Mouse (Mus musculus) spleen, adult 2 months (tissue): ENCODE results near the gene Celsr3. TPM values are rescaled to one million over a fixed set of nuclear protein-coding genes. Genes with fewer than 3 reads are reported as not detected.

ENCODE experiments used
- DNase-seq, 2 experiments: peaks; one replicate each; pipeline versions ENCODE4 v3.0.0 to v3.0.0-alpha.2; 2012 to 2021; ENCODE audit warnings: low spot score in 2 of 2, low read depth in 1 of 2
- H3K27ac ChIP-seq: fragments of 200-500 bp; 2 replicates; pipeline ENCODE4 v1.5.1; 2012; ENCODE audit warnings: low read length, inconsistent platforms; ENCODE audit not compliant: insufficient read depth
- H3K27me3 ChIP-seq: fragments of 200-500 bp; 2 replicates; pipeline ENCODE4 v1.6.1; 2012; ENCODE audit warnings: mild to moderate bottlenecking, moderate library complexity, low read length, inconsistent platforms; ENCODE audit not compliant: control insufficient read depth, insufficient read depth
- H3K36me3 ChIP-seq: fragments of 200-500 bp; 2 replicates; pipeline ENCODE4 v1.6.1; 2012; ENCODE audit warnings: mild to moderate bottlenecking, low read length, inconsistent platforms; ENCODE audit not compliant: control insufficient read depth, insufficient read depth
- H3K4me1 ChIP-seq: fragments of 200-500 bp; 2 replicates; pipeline ENCODE4 v1.6.1; 2011; ENCODE audit warnings: inconsistent platforms; ENCODE audit not compliant: control insufficient read depth, insufficient read depth, insufficient read length
- H3K4me3 ChIP-seq: fragments of 200-500 bp; 2 replicates; pipeline ENCODE4 v1.5.1; 2011; ENCODE audit warnings: mild to moderate bottlenecking, inconsistent platforms; ENCODE audit not compliant: insufficient read depth, insufficient read length; ENCODE audit errors: extremely low read depth
- CTCF ChIP-seq: fragments of 200-500 bp; IDR thresholded peaks from 2 replicates; pipeline ENCODE4 v1.5.1; 2011; ENCODE audit warnings: mild to moderate bottlenecking, inconsistent platforms; ENCODE audit not compliant: insufficient read depth, insufficient read length, insufficient replicate concordance; ENCODE audit errors: extremely low read depth
- POLR2A ChIP-seq: fragments of 200-500 bp; IDR thresholded peaks from 2 replicates; pipeline ENCODE4 v1.6.1; 2011; ENCODE audit warnings: low read depth, low read length, inconsistent platforms
- WGBS: fragments of 180-500 bp; shearing (Covaris S2); methylation state at CpG from one replicate; pipeline ENCODE4 v1.1.7; 2018; 5-methylcytosine and 5-hydroxymethylcytosine counted together
- polyA plus RNA-seq: library from polyadenylated mRNA; depleted of rRNA; stranded (reverse); fragments of >200 nt; gene quantifications from 2 replicates; pipeline ENCODE4 v1.2.3, GENCODE M21; 2012

The Celsr3 gene
- polyA plus RNA-seq, 1 experiment: 1.2 TPM

- TF ChIP-seq POLR2A (no peak), CTCF (no peak)
- no peak overlapping the region for H3K4me3 ChIP-seq
- no peak for DNase-seq
- H3K36me3 ChIP-seq: no peaks in the 10 kb centered on the region
- H3K27ac ChIP-seq: no peak overlapping the region
- peaks cover 16% of the 10 kb centered on the region for H3K4me1 ChIP-seq
- H3K27me3 ChIP-seq: peaks cover 25% of the 10 kb centered on the region
- 63% methylated on average over 18 of the region's 18 CpGs for WGBS
These were observed 1.8 kb downstream of the Celsr3 start for GRCm38 (mm10) chr9:108827906-108828305.

DNA sequence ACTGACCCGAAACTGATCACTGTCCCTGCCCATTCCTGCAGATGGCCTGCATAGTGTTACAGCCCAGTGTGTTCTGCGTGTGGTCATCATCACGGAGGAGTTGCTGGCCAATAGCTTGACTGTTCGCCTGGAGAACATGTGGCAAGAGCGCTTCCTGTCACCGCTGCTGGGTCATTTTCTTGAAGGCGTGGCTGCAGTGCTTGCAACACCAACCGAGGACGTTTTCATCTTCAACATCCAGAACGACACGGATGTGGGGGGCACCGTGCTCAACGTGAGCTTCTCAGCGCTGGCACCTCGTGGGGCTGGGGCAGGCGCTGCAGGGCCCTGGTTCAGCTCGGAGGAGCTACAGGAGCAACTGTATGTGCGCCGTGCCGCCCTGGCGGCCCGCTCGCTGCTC, 5.5 kb downstream of the Celsr3 start:
- 5% methylated on average over 23 of the region's 23 CpGs for WGBS
- no peak for DNase-seq
- peaks cover 8% of the 10 kb centered on the region for H3K27me3 ChIP-seq

DNA sequence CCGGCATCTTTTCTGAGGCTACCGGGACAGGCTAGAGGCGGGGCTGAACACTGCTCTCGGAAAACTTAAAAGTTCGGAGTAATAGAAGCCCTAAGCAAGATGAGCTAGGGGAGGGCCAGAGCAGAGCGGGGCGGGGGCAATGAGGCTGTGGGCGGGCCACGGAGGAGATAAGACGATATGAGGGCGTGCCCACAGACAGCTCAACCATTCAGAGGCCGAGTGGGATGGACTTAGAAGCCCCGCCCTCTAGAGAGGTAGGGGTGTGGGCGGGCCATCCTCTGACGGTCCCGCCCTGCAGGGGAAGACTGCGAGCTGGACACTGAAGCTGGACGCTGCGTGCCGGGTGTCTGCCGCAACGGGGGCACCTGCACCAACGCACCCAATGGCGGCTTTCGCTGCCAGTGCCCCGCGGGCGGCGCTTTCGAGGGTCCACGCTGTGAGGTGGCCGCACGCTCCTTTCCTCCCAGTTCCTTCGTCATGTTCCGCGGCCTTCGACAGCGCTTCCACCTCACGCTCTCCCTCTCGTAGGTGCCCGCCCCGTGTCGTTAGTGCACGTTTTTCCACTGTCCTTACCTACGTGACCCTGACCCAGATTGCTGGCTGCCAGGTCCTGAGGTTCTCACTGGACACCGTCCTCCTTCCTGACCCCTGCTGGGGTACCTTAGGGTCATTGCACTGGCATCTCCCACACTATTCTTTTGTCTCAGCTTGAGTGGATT, 6.4 kb downstream of the Celsr3 start:
- peaks cover 8% of the 10 kb centered on the region for H3K27me3 ChIP-seq
- peak; percentile 63 to 75 for DNase-seq
- WGBS: 6% methylated on average over 46 of the region's 46 CpGs

More for the DNA sequence above, 5.5 kb downstream of the Celsr3 start:
- H3K4me3 ChIP-seq: peak overlapping the region; percentile 53; the same call in 1 of the 2 replicates
- TF ChIP-seq POLR2A: no peak
- no peak for TF ChIP-seq CTCF
- H3K36me3 ChIP-seq: no peaks in the 10 kb centered on the region
- H3K27ac ChIP-seq: no peak overlapping the region
- H3K4me1 ChIP-seq: peaks cover 12% of the 10 kb centered on the region

DNA sequence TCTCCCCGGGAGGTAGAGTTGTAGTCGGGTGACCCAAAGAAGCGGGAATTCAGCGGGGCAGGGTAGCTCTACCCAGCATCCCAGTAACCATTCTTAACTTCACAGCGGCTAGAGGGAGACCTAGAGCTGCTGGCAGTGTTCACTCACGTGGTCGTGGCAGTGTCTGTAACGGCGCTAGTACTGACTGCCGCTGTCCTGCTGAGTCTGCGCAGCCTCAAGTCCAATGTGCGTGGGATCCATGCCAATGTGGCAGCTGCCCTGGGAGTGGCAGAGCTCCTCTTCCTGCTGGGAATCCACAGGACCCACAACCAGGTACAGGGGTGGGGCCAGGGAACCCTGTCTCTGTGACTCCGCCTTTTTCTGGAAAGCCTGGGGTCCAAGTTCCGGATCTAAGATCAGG, 16.9 kb downstream of the Celsr3 start:
- no peak overlapping the region for H3K4me3 ChIP-seq
- no peaks in the 10 kb centered on the region for H3K36me3 ChIP-seq
- TF ChIP-seq CTCF: no peak
- TF ChIP-seq POLR2A: no peak
- WGBS: 9% methylated on average over 14 of the region's 14 CpGs
- H3K27ac ChIP-seq: no peak overlapping the region
- H3K4me1 ChIP-seq: no peaks in the 10 kb centered on the region
- DNase-seq: no peak
- H3K27me3 ChIP-seq: no peaks in the 10 kb centered on the region

More for the DNA sequence above, 6.4 kb downstream of the Celsr3 start:
- Histone ChIP-seq H3K36me3 (no peaks in the 10 kb centered on the region), H3K27ac (no peak overlapping the region), H3K4me1 (peaks cover 12% of the 10 kb centered on the region), H3K4me3 (peak overlapping the region; percentile 53; the same call in 1 of the 2 replicates)
- TF ChIP-seq POLR2A: no peak
- no peak for TF ChIP-seq CTCF

- DNase-seq: no peak
- no peaks in the 10 kb centered on the region for H3K27me3 ChIP-seq
- 81% methylated on average over 5 of the region's 5 CpGs for WGBS
These were observed 19.3 kb downstream of the Celsr3 start for GRCm38 (mm10) chr9:108845390-108845789.

GRCm38 (mm10) chr9:108847374-108847773, 21.3 kb downstream of the Celsr3 start:
- 81% methylated on average over 4 of the region's 4 CpGs for WGBS
- no peak for TF ChIP-seq POLR2A
- TF ChIP-seq CTCF: no peak
- Histone ChIP-seq H3K27me3 (no peaks in the 10 kb centered on the region), H3K27ac (no peak overlapping the region), H3K36me3 (no peaks in the 10 kb centered on the region), H3K4me3 (no peak overlapping the region), H3K4me1 (no peaks in the 10 kb centered on the region)
- DNase-seq: no peak

More at GRCm38 (mm10) chr9:108845390-108845789, 19.3 kb downstream of the Celsr3 start:
- Histone ChIP-seq H3K4me3 (no peak overlapping the region), H3K4me1 (no peaks in the 10 kb centered on the region), H3K36me3 (no peaks in the 10 kb centered on the region), H3K27ac (no peak overlapping the region)
- TF ChIP-seq POLR2A: no peak
- no peak for TF ChIP-seq CTCF

GRCm38 (mm10) chr9:108848419-108848818, 22.3 kb downstream of the Celsr3 start:
- DNase-seq: no peak
- no peak overlapping the region for H3K4me3 ChIP-seq
- H3K27me3 ChIP-seq: no peaks in the 10 kb centered on the region
- no peak overlapping the region for H3K27ac ChIP-seq
- 81% methylated on average over 17 of the region's 17 CpGs for WGBS
- H3K4me1 ChIP-seq: peaks cover 1% of the 10 kb centered on the region; the same call in 1 of the 2 replicates
- TF ChIP-seq POLR2A (no peak), CTCF (no peak)
- H3K36me3 ChIP-seq: no peaks in the 10 kb centered on the region
